Mouse (Mus musculus): ENCODE measurements around the gene Oas2. TPM values are rescaled to one million over a fixed set of nuclear protein-coding genes. Genes with fewer than 3 reads are reported as not detected.
"Not testable (repeated sequence)": the region's sequence is repeated elsewhere in the genome, so short reads cannot be mapped to it uniquely, and the experiment has no call there.

The Oas2 gene
- total RNA-seq (2021): under 1 TPM; 0.12 to 0.16 TPM
- long read RNA-seq, experiment 1: 0 reads
- long read RNA-seq, experiment 2: 0 reads

DNA sequence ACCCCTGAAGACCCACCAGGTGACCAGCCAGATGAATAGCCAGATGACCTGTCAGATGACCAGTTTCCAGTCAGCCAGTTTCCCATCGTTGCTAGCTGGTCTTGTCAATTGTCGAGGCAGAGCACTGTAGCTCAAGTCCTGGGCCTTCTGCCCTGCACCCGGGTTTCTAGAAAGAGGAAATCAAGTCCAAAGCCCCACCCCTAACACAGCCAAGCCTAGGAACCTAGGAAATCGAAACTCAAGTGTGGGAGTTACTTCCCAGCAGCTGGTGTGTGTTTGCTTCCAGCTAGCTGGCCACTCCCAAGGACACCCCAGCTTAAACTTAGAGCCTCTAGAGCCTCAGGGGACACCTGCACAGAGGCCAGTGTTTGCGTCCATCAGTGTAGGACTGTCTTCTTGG, at the start of gene Oas2:
Oas2 (minus strand) TSS at position 166 of the 400 bp plus-strand sequence.
- DNase-seq (ENCODE audit: low spot score in 2 of 2): no peak

DNA sequence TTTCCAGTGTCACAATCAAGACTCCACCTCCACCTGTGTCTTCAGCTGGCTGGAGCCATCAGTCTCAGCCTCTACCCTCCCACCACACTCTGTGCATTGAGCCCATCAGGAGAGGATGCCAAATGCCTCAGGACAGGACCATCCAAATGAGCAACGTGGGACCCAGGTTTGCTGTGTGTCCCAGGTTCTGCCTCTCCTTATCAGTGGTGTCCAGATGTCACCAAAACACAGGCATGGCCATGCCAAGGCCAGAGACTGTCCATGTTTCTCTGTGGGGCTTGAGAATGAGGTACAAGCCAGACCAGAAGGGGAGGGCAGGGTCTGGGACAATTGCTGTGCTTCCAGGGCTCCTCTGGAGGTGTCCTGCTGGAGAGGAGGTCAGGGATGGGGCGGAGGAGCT, 49.3 kb upstream of the Oas2 start:
- not testable (repeated sequence) for DNase-seq (ENCODE audit: low spot score in 2 of 2)

DNA sequence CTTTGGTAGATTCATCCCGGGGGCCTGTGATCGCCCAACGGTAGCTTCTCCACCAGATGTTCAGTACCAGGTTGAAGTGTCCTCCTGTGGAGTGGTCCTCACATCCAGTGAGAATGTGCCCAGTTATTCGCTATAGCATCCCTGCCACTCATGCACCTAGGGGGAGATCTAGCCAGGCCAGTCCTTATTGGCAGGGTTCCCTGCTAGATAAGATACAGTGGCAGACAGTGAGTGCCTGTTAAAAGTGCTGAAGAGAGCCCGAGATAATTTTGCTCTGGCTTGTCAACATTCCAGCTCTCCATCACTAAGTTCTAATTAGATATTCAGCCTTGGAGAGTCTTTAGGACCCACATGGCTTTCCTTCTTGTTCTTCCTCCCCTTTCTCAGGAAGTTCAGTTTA, 48.5 kb upstream of the Oas2 start:
- DNase-seq (ENCODE audit: low spot score in 2 of 2): not testable (repeated sequence)

DNA sequence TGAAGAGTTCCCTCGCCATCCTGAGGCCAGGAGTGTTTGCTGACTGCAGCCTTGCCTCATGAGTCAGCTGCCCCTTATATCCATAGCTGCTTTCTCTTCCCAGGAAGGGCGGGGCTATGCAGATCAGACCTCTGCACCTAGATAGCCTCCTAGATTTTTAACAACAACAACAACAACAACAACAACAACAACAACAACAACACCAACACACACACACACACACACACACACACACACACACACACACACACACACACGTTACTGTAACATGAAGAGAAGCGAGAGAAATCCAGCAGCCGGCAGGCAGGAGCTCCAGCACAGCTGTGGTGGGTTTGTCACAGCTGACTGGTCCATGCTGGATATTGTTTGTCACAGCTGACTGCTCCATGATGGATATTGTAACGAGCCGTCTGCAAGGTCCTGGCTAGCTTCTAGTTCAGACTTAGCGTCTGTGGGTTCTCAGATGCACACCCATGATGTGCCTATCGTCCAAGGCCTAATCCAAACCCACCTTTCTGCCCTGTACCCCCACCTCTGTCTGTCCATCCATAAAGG, 45.9 kb upstream of the Oas2 start, which contains the start of gene Oas1e:
Oas1e (minus strand) TSS at position 51 of the 555 bp plus-strand sequence.
- not testable (repeated sequence) for DNase-seq (ENCODE audit: low spot score in 2 of 2)

DNA sequence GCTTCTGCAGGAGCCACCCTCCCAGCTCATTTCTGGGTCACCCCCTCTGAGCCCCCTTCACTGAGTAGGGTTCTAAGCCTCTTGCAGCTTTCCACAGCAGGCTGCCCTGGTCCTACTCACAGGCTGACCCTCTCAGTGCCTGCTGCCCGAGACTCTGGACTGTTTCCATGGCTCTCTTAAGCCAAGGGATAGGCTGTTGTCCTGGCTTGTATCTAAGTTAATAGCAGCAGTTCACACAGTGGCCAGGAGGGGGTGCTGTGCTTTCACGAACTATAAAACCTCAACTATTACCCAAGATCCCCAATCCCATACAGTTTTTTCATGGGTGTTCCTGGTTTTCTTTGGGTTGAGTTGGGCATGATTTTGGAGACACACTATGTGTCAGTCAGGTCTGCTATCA, 43.4 kb upstream of the Oas2 start:
- DNase-seq (ENCODE audit: low spot score in 2 of 2): peak; percentile 48 to 56

DNA sequence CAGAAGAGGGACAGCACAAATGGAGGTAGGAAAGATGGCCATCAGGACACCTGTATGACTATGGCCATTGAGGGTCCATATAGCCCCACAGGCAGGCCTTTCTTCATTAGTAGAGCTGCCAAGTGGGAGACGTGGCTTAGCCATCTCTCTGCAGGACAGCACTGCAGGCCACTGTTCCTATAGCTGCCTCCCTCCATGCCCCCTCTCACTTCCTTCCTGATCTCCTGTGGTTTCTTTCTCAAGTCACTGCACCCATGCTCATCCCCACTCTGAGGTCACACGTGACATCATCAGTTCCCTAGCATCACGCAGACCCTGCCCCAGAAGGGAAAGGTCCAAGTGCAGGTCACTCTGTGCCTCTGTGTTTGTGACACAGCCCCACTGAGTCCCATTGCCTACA, 37.4 kb upstream of the Oas2 start:
- no peak for DNase-seq (ENCODE audit: low spot score in 2 of 2)

DNA sequence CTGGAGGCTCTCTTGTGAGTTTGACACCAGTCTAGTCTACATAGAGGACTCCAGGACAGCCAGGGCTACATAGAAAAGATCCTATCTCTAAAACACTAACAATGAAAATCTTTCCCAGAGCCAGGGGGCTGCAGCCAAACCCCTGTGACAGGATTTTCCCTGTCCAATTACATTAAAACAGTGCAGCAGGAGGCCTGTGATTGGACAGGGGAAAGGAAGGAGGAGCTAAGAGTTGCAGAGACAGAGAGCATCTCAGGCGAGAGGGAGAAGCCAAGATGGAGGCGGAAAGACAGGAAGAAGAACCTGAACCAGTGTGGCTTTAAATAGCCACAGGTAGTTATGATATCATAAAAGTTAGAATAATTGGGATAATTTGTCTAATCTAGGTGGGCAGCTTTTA, 32.8 kb upstream of the Oas2 start:
- no peak for DNase-seq (ENCODE audit: low spot score in 2 of 2)

DNA sequence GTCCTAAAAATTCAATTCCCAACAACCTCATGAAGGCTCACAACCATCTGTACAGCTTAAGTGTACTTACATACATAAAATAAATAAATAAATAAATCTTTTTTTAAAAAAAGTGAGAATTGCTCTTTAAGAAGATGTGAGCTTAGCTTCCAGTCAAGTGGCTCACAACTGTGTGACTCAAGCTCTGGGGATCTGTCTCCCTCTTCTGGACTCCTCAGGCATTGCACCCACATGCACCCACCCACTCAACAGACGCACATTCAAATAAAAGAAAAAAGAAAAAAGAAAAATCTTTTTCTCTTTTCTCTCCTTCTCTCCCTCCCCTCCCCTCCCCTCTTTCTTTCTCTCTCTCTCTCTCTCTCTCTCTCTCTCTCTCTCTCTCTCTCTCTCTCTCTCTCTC, 32.0 kb upstream of the Oas2 start:
- DNase-seq (ENCODE audit: low spot score in 2 of 2): no peak

DNA sequence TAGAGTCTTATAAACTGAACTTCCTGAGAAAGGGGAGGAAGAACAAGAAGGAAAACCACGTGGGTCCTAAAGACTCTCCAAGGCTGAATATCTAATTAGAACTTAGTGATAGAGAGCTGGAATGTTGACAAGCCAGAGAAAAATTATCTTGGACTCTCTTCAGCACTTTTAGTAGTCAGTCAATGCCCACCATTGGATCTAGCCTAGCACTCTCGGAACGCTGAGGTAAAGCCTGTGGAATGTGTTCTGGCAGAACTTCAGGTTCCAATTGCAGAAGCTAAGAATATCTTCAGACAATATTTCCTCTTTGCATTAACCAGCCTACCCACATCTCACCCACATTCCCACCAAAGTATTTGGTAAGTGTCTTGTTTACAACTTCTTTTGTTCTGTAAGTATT, 30.3 kb upstream of the Oas2 start:
- peak in 1 of 2 experiments; percentile 9 for DNase-seq (ENCODE audit: low spot score in 2 of 2)

DNA sequence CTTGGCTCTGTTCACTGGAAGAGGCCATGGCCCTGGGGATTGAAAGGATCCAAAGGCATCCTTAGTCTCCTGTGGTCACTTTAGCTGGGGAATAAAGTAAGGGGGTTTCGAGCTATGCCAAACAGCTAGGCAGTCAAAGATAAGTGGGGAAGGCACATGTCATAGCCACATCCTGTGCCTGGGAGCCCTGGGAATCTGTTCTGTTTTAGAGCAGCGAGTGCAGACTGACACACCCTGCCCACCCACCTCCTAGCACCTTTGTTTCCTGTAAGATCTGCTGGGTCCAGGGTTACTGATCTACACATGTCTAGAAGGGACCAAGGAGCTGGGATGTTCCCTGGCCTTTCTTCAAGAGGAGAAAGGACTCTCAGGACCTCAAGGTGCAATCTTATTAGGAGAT, 29.3 kb upstream of the Oas2 start:
- no peak for DNase-seq (ENCODE audit: low spot score in 2 of 2)

DNA sequence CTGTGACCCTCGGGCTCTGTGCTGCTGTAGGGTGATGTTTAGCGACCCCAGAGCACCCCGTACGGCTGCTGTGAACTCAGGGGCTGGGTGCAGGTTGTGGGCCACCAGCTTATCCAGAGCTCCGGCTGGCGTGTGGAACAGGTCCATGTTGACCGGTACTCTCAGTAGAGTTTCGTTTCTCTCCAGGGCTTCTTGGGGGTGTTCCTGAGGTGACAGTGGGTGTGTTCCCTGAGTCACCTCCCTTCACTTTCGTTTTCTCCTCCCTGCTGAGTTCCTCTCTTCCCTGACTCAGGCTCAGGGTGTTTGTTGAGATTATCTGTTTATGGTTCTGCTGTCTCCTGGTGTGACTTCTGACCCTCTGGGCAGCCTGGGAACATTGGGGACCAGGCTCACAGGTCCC, 27.8 kb upstream of the Oas2 start, which contains the start of gene Oas3:
Oas3 (minus strand) TSS at position 184 of the 400 bp plus-strand sequence.
- DNase-seq (ENCODE audit: low spot score in 2 of 2): no peak

DNA sequence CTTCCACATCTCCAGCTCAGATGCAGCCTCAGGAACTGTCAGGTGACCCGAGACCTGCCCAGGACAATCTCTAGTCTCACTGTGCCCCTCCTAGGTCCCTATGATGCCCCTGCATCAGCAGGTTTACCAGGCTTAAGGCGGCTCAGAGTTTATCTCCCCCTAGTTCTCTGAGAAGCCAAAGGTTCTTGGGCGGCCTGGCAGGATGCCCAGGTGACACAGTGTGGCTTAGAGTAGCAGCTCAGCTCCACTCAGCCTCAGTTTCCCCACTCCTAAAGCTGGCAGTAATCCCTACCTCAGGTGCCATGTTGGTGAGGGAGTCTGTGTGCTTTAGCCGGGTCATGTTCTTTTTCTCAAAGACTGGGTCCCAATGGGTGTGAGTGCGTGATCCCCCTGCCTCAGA, 27.1 kb upstream of the Oas2 start:
- no peak for DNase-seq (ENCODE audit: low spot score in 2 of 2)

DNA sequence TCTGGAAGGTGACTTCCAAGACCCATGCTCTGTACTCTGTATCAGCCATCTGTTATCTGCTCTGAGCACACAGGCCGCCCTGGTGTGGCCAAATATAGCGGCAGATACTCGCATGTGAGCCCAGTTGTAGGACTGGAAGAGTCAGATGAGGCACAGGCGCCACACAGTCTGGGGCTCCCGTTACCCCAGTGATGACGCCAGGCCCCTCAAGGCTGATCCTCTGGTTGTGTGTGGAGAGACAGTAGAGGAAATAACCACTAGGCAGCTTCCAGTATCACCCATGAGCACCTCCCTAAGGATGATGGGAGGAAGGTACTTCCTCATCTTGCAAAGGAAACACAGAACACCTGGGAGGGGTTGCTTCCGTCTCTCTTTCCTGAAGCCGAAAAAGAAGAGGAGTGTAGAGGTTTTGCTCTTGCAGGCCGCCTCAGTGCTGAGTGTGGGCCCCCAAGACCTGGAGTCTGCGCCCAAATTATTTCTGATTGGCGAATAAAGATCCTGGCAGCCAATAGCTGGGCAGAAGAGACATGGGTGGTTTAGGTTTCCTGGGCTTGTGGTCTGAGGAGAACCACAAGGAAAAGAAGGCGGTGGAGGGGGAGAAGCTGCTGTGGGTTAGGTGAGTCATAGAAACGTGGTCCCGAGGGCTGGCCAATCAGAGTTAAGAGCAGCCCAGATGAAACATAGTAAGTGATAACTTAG, 25.8 kb upstream of the Oas2 start:
- no peak for DNase-seq (ENCODE audit: low spot score in 2 of 2)

DNA sequence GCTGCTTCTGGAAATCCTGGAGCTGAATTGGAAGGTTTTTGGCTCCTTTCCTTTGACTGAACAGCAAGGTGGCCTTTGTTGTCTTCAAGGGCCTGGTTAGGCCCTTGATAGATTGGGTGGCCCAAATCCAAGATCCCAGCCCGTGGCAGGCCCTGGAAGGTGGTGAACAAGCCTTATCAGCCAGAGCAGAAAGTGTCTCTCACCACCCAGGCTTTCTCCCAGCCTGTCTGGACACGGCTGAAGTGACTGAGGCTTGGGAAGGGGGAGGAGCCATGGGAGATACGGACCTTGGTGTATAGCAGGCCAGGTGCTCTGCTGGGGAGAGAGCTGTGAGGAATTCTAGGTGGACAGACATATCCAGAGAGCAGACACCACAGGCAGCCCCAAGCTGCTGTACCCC, 19.7 kb upstream of the Oas2 start:
- no peak for DNase-seq (ENCODE audit: low spot score in 2 of 2)

DNA sequence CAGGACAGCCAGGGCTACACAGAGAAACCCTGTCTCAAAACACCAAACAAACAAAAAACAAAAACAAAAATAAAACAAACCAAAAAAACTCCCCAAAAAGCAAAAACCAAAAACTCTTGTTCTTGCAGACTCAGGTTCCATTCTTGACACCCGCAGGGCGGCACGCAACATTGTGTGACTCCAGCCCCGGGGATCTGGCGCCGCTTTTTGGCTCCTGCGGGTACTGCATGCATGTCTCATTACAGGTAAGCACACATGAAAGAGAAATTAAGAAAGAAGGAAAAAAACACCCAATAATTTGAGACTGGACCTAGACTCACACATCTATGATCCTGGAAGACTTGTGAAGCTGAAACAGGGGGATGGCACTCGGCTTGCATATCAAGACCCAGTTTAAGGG, 15.4 kb upstream of the Oas2 start:
- no peak for DNase-seq (ENCODE audit: low spot score in 2 of 2)

DNA sequence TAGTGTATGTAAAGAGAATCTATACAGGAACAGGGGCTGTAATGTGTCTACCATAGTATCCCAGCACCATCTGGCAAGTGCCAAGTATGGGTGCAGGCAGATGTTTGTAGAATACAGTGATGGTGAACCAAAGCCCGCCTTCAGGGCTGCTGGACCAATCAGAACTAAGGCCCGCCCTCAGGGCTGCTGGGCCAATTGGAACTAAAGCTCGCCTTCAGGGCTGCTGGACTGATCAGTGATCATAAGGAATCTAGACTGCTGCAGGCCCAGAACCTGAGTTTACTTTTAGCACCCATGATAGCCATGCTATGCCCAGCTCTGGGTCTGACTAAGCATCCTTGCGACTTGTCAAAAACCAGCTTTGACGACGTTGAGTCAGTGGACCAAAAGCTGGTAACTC, 12.2 kb upstream of the Oas2 start:
- no peak for DNase-seq (ENCODE audit: low spot score in 2 of 2)

DNA sequence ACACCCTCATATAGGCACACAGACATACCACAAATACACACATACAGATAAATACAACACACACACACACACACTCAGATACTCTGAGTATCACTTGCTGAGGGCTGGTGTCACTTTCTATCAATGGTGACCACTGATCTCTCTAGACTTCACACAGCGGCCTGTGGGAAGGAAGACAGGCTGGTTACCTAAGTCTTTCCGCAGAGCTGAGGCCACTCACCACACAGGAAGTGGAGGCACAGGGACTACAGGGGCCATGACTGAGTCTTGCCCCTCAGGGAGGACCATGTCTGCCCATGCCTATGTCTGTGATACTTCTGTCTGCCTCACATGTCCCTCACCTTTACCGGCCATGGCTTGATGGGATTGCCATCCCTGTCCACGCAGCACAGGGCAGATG, 4.6 kb upstream of the Oas2 start:
- no peak for DNase-seq (ENCODE audit: low spot score in 2 of 2)

DNA sequence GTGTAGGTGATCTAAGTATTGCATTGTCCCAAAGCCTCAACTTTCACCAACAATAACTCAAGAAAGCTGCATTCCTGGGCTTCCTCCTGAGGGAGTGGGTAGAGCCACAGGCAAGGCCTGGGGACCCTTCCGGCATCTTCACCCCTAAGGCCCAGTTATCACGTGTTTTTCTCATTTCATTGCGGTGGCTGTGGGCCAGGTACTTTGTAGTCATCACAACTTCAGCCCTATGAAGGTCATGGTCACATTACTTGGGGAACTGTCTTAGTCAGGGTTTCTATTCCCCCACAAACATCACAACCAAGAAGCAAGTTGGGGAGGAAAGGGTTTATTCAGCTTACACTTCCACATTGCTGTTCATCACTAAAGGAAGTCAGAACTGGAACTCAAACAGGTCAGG, 3.1 kb upstream of the Oas2 start:
- DNase-seq (ENCODE audit: low spot score in 2 of 2): no peak

DNA sequence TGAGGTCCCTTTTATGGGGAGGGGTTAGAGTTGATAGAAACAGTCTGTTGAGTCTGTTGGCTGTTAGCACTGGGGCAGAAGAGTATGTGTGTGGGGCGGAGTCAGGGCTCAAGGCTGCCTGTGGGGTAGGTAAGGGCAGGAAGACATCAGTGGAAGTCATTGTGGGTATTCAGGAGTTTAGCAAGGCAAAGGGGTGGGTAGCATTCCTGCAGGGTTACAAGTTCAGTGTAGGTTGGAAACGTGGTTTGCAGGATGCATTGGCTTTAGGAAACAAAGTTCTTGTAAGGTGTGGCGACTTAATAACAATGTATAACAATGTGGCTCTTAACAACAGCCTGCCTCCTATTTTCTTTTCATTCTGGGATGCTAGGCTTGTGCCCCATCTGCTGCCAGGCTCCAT, 1.6 kb upstream of the Oas2 start:
- no peak for DNase-seq (ENCODE audit: low spot score in 2 of 2)

DNA sequence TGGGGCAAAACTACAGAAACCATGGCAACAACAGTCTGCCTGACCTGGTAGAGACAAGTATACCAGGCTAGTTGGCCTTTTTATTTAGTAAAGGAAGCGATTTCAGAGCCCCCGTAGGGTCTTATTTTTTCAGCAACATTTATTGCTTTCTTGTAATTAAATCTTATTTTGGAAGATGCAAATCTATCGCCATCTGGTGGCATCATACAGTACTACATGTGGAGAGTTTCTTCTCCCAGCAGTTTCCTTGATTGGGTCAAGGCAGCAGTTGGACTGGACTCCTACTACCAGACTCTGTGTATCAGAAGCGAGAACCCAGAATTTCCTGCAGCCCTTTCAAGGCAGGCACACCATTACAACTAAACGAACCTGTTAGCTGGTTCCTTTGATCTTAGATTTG, 3.2 kb downstream of the Oas2 start:
- DNase-seq (ENCODE audit: low spot score in 2 of 2): peak; percentile 69 to 79

DNA sequence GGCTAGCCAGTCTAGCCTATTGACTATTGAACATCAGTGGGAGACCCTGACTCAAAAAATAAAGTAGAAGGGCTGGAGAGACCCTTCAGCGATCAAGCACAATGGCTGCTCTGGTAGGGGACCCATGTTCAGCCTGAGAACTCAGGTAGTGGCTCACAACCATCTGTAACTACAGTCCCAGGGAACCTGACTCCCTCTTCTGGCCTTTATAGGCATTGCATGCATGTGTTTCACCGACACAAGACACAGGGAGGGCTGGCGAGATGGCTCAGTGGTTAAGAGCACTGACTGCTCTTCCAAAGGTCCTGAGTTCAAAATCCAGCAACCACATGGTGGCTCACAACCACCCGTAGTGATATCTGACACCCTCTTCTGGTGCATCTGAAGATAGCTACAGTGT, 7.5 kb downstream of the Oas2 start:
- no peak for DNase-seq (ENCODE audit: low spot score in 2 of 2)

DNA sequence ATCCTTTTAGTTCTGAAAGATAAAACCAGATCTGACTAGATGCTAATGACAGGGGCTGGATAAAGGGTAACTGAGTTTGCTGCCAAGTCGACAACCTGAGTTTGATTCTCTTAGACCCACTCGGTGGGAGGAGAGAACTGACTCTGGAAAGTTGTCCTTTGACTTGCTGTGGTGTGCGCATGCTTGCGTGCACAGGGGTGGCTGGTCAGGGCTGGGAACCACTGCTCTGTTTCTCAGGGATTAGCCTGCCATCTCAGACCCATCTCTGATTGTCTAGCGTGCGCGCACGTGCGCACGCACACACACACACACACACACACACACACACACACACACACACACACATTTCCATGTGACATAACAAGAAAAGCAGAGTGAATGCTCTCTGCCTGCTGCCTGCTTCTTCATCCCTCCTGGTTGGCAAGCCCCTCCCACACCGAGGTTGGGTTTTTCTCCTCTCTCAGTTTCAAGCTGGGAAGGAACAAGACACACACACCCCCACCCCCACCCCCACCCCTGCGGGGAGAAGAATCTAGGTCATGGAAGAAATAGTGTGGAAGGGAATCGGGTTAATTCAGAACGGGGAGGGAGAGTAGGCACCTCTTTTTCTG, 15.2 kb downstream of the Oas2 start:
- no peak for DNase-seq (ENCODE audit: low spot score in 2 of 2)

DNA sequence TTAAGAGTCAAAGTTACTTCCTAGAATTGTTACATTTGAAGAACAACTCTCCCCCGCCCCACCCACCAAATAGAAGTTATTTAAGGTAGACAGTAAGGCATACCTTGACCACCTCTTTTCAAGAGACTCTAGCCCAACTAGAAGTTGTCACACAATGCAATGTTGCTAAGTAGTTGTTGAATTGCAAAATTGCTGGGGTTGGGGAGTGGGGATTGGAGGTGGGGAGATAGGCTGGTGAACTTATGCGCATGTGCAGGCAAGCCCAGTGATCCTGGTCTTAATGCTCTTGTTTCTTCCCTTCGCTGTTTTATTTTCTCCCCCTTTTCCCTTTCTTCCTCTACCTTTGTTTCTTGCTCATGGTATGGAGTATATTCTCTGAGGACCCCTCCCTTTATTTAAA, 16.0 kb downstream of the Oas2 start:
- DNase-seq (ENCODE audit: low spot score in 2 of 2): no peak
